In genomic region chr13:109092654-109093053, GRCm38 (mm10) we compare ENCODE assay signal across 28 mouse cellular contexts.
DNase-seq lines count a peak whose midpoint lies in the region; ATAC-seq lines count a peak whose summit lies in the region.
"Had no signal": no experiment of that assay in that cellular context is flagged by ENCODE, and none has a peak within 500 bp of the region (broad histone marks: within the 10 kb centered on the region; RNA-seq: fewer than 3 reads in every experiment).

No protein-coding gene starts in this region.

- H3K4me2 ChIP-seq in forebrain, embryonic 15.5 days (replicated peaks), result no peak overlapping the region
- H3K4me2 ChIP-seq in forebrain, embryonic 11.5 days (ENCODE audit: low read depth, low read length, severe bottlenecking), result no peak overlapping the region
- H3K4me2 ChIP-seq: heart, embryonic 15.5 days; intestine, embryonic 15.5 days; midbrain, embryonic 13.5 days; neural tube, embryonic 13.5 days had no signal

- no peaks in the 10 kb centered on the region for H3K9me3 ChIP-seq in forebrain, embryonic 15.5 days
- no peaks in the 10 kb centered on the region for H3K9me3 ChIP-seq in forebrain, embryonic 11.5 days (ENCODE audit: control insufficient read depth, low read length)
- H3K9me3 ChIP-seq: heart, embryonic 10.5 days; heart, embryonic 15.5 days; intestine, embryonic 15.5 days; midbrain, embryonic 13.5 days; neural tube, embryonic 13.5 days had no signal

- H3K27ac ChIP-seq in forebrain, embryonic 15.5 days (replicated peaks), result no peak overlapping the region
- no peak overlapping the region for H3K27ac ChIP-seq in forebrain, embryonic 11.5 days (ENCODE audit: low read depth, low read length)
- H3K27ac ChIP-seq: heart, embryonic 10.5 days; heart, embryonic 15.5 days; hindbrain, postnatal 0 days; intestine, embryonic 15.5 days; liver, embryonic 14.5 days; macrophage; midbrain, embryonic 13.5 days; neural tube, embryonic 13.5 days had no signal

- ATAC-seq in forebrain, embryonic 15.5 days (replicated peaks), result peak; percentile 86
- ATAC-seq in forebrain, embryonic 11.5 days (replicated peaks; ENCODE audit: low FRiP score), result no peak
- ATAC-seq: activated CD4-positive, CD25-positive, alpha-beta regulatory T cell, adult 4 months; CD4-positive, CD25-positive, alpha-beta regulatory T cell, adult 4 months; hindbrain, postnatal 0 days; intestine, embryonic 15.5 days; midbrain, embryonic 13.5 days had no signal

- no peaks in the 10 kb centered on the region for H3K36me3 ChIP-seq in forebrain, embryonic 15.5 days
- H3K36me3 ChIP-seq in forebrain, embryonic 11.5 days (ENCODE audit: control insufficient read depth, insufficient read depth, low read length), result no peaks in the 10 kb centered on the region
- H3K36me3 ChIP-seq: heart, embryonic 10.5 days; heart, embryonic 15.5 days; intestine, embryonic 15.5 days; midbrain, embryonic 13.5 days; neural tube, embryonic 13.5 days had no signal

- H3K27me3 ChIP-seq in forebrain, embryonic 15.5 days, result no peaks in the 10 kb centered on the region
- H3K27me3 ChIP-seq in forebrain, embryonic 11.5 days (ENCODE audit: control insufficient read depth, insufficient read depth, low read length), result no peaks in the 10 kb centered on the region
- H3K27me3 ChIP-seq: heart, embryonic 15.5 days; intestine, embryonic 15.5 days; midbrain, embryonic 13.5 days; neural tube, embryonic 13.5 days had no signal

- H3K4me3 ChIP-seq in forebrain, embryonic 15.5 days, result no peak overlapping the region
- no peak overlapping the region for H3K4me3 ChIP-seq in forebrain, embryonic 11.5 days (ENCODE audit: low read depth, low read length)
- H3K4me3 ChIP-seq: erythroblast, embryonic 14.5 days; heart, embryonic 10.5 days; heart, embryonic 15.5 days; intestine, embryonic 15.5 days; midbrain, embryonic 13.5 days; neural tube, embryonic 13.5 days had no signal

- H3K4me1 ChIP-seq in forebrain, embryonic 15.5 days, result peaks cover 2% of the 10 kb centered on the region; the same call in 1 of the 2 replicates
- no peaks in the 10 kb centered on the region for H3K4me1 ChIP-seq in forebrain, embryonic 11.5 days (replicated peaks; ENCODE audit: control insufficient read depth, insufficient read depth, low read length)
- H3K4me1 ChIP-seq: heart, embryonic 10.5 days; heart, embryonic 15.5 days; intestine, embryonic 15.5 days; midbrain, embryonic 13.5 days; neural tube, embryonic 13.5 days had no signal

- H3K9ac ChIP-seq in forebrain, embryonic 15.5 days (replicated peaks), result no peak overlapping the region
- H3K9ac ChIP-seq in forebrain, embryonic 11.5 days (ENCODE audit: low read length), result no peak overlapping the region
- H3K9ac ChIP-seq: heart, embryonic 15.5 days; intestine, embryonic 15.5 days; liver, embryonic 14.5 days; midbrain, embryonic 13.5 days; neural tube, embryonic 13.5 days had no signal

- WGBS in forebrain, embryonic 15.5 days, result 72% methylated on average over 3 of the region's 3 CpGs
- WGBS in forebrain, embryonic 11.5 days, result 91% methylated on average over 3 of the region's 3 CpGs

- no peak for DNase-seq in forebrain, embryonic 11.5 days (ENCODE audit: low spot score)
- DNase-seq in cerebellum, adult 11 months, result peak; percentile 21
- peak; percentile 79 for DNase-seq in cerebellum, adult 9-10 months
- DNase-seq in cerebellum, postnatal 36 days, result peak; percentile 46 to 57
- no peak for DNase-seq in retina, postnatal 1 day
- DNase-seq in thymus, postnatal 25 days, result no peak
- DNase-seq: adrenal gland, adult 8-10 months; gastrocnemius, postnatal 25 days; heart, adult 11 months; kidney, adult 9 months; kidney, postnatal 14 days; layer of hippocampus, adult 9-11 months; liver; lung, adult 2 months; lung, postnatal 10 days; right cerebral cortex, postnatal 14 days had no signal

Comparison
In these comparisons a context has a peak if more than half of its experiments do, and no peak if none do; other contexts are left out.
1. DNase-seq: peak in cerebellum, adult 11 months (single experiment), cerebellum, adult 9-10 months (single experiment) and cerebellum, postnatal 36 days (2 of 2); none in forebrain, embryonic 11.5 days (single experiment), retina, postnatal 1 day (single experiment) and thymus, postnatal 25 days (single experiment).